Comparison of ENCODE assay signal across 25 mouse cellular contexts in the genomic region with DNA sequence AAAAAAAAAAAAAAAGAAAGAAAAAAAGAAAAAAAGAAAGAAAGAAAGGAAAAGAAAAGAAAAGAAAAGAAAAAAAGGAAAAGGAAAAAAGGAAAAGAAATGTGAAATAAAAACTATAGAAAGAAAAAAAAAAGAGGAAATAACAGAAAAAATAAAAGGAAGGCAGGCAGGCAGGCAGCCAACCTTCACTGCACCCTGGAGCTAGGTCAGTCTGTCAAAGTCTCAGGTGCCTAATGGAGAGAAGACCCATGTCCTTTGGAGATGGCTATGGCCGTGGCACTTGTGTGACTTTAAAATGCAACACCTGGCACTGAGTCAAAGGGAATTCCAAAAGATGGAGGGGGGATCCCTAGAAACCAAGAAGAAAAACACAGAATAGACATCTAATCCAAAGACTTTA. TPM values are rescaled to one million over a fixed set of nuclear protein-coding genes. Genes with fewer than 3 reads are reported as not detected.
DNase-seq lines count a peak whose midpoint lies in the region; ATAC-seq and TF ChIP-seq lines count a peak whose summit lies in the region.
"Had no signal": no experiment of that assay in that cellular context is flagged by ENCODE, and none has a peak within 500 bp of the region (broad histone marks: within the 10 kb centered on the region; RNA-seq: fewer than 3 reads in every experiment).

No protein-coding gene starts in this region.

- no peak for TF ChIP-seq CTCF in MEL (IDR thresholded peaks at IDR 0.05 in 2 of 3, conservative IDR thresholded peaks at IDR 0.05 in 1 of 3; ENCODE audit: control insufficient read depth in 1 of 3, insufficient read depth in 1 of 3, low read depth in 2 of 3, low read length in 3 of 3, poor library complexity in 1 of 3, severe bottlenecking in 1 of 3)

- peaks cover 2 to 24% of the 10 kb centered on the region in 2 experiments for H3K4me1 ChIP-seq in MEL (ENCODE audit: control insufficient read depth in 1 of 2, insufficient read depth in 2 of 2, low read length in 2 of 2)
- H3K4me1 ChIP-seq: forebrain, embryonic 12.5 days had no signal

- TF ChIP-seq RAD21 in MEL (IDR thresholded peaks at IDR 0.05; ENCODE audit: low read depth, low read length), result no peak

- no peaks in the 10 kb centered on the region for H3K27me3 ChIP-seq in MEL (ENCODE audit: control insufficient read depth in 1 of 2, insufficient read depth in 2 of 2, low read length in 2 of 2)
- H3K27me3 ChIP-seq: CH12.LX; embryonic facial prominence, embryonic 13.5 days; embryonic facial prominence, embryonic 15.5 days; forebrain, embryonic 12.5 days had no signal

- DNase-seq in cerebellum, adult 9-10 months, result no peak
- peak; percentile 49 to 61 for DNase-seq in cerebellum, postnatal 10 days
- no peak for DNase-seq in cerebellum, adult 8-10 months
- peak; percentile 45 to 67 for DNase-seq in cerebellum, postnatal 25 days
- DNase-seq in cerebellum, adult 11 months, result no peak
- peak; percentile 22 for DNase-seq in MEL (ENCODE audit: low read depth, low spot score)
- DNase-seq: adrenal gland, adult 2 months; adrenal gland, postnatal 10 days; adrenal gland, postnatal 25 days; B cell, adult 2 months; embryo, embryonic 11 days; gastrocnemius, adult 2 months had no signal

- ATAC-seq in cerebellum, adult (ENCODE audit: insufficient number of reproducible peaks, low FRiP score, low TSS enrichment), result peak; percentile 63; the same call in 1 of the 2 replicates
- ATAC-seq: CD4-positive, CD25-positive, alpha-beta regulatory T cell, adult 4 months; forebrain, embryonic 14.5 days; forebrain, embryonic 16.5 days had no signal

- no peaks in the 10 kb centered on the region for H3K9me3 ChIP-seq in MEL (replicated peaks; ENCODE audit: insufficient read depth, low read length)
- H3K9me3 ChIP-seq: embryonic facial prominence, embryonic 13.5 days; embryonic facial prominence, embryonic 15.5 days; forebrain, embryonic 10.5 days; forebrain, embryonic 12.5 days had no signal

- no peak for TF ChIP-seq POLR2A in MEL (IDR thresholded peaks at IDR 0.05; ENCODE audit: control insufficient read depth in 1 of 2, insufficient read depth in 1 of 2, low read depth in 1 of 2, low read length in 2 of 2, poor library complexity in 1 of 2)

- H3K27ac ChIP-seq in MEL (ENCODE audit: control insufficient read depth, low read depth, low read length), result no peak overlapping the region
- H3K27ac ChIP-seq: embryonic facial prominence, embryonic 13.5 days; embryonic facial prominence, embryonic 15.5 days; forebrain, embryonic 10.5 days; forebrain, embryonic 12.5 days; gastrocnemius, adult 2 months had no signal

- H3K4me3 ChIP-seq in MEL (ENCODE audit: control insufficient read depth in 1 of 2, insufficient read depth in 1 of 2, low read depth in 2 of 2, low read length in 2 of 2), result no peak overlapping the region
- H3K4me3 ChIP-seq: embryonic facial prominence, embryonic 13.5 days; embryonic facial prominence, embryonic 15.5 days; erythroblast, embryonic 14.5 days; forebrain, embryonic 10.5 days; forebrain, embryonic 12.5 days; gastrocnemius, adult 2 months had no signal

- no peaks in the 10 kb centered on the region for H3K79me2 ChIP-seq in MEL (ENCODE audit: control insufficient read depth, insufficient read depth, low read length, poor library complexity)

- peaks cover 0 to 20% of the 10 kb centered on the region in 2 experiments; a peak in 2 of 4 replicates for H3K36me3 ChIP-seq in MEL (ENCODE audit: control insufficient read depth in 1 of 2, insufficient read depth in 2 of 2, low read length in 2 of 2)
- H3K36me3 ChIP-seq: embryonic facial prominence, embryonic 13.5 days; embryonic facial prominence, embryonic 15.5 days; forebrain, embryonic 10.5 days; forebrain, embryonic 12.5 days; G1E had no signal

- no peak for TF ChIP-seq EP300 in MEL (IDR thresholded peaks at IDR 0.05; ENCODE audit: low read depth in 1 of 2, low read length in 2 of 2)

- no peak overlapping the region for H3K9ac ChIP-seq in MEL (ENCODE audit: control insufficient read depth, low read depth, low read length, poor library complexity, severe bottlenecking)
- H3K9ac ChIP-seq: embryonic facial prominence, embryonic 13.5 days; embryonic facial prominence, embryonic 15.5 days; forebrain, embryonic 12.5 days had no signal

TF ChIP-seq in MEL, 35 proteins besides CTCF, POLR2A, EP300 and RAD21:
- TF ChIP-seq USF2 (IDR thresholded peaks at IDR 0.05; ENCODE audit: borderline replicate concordance in 1 of 2, insufficient read depth in 1 of 2, low read depth in 1 of 2, low read length in 2 of 2) (no peak), TCF12 (IDR thresholded peaks at IDR 0.05; ENCODE audit: low read depth, low read length) (no peak), ZNF384 (IDR thresholded peaks at IDR 0.05; ENCODE audit: low read depth, low read length) (peak; percentile 70; the same call in 1 of the 2 replicates), SMC3 (IDR thresholded peaks at IDR 0.05; ENCODE audit: low read depth, low read length) (no peak)

RNA-seq across cellular contexts. Expression of a gene that starts 12.6 kb away (rescaled TPM):
- total RNA-seq in MEL (2012; rRNA removed), result 1.0 and 1.5 TPM in 2 replicates
- polyA plus RNA-seq in MEL (2012; ENCODE audit: insufficient read depth in 1 of 2, insufficient read length in 2 of 2, low read depth in 1 of 2, low replicate concordance in 2 of 2, missing spikeins in 1 of 2), result 1 to 10 TPM in 1 of 2 experiments, not detected in 1; 2.3 TPM
- total RNA-seq: common myeloid progenitor, adult 5-6 weeks; gastrocnemius, adult 2 months had no signal
- polyA plus RNA-seq: erythroblast, embryonic 14.5 days; forebrain, embryonic 14.5 days; forebrain, embryonic 16.5 days; frontal cortex, adult 2 months; G1E had no signal

RNA-seq across cellular contexts. Expression of a gene that starts 12.7 kb away (rescaled TPM):
- total RNA-seq in MEL (2012; rRNA removed), result 40.7 and 42.3 TPM in 2 replicates
- polyA plus RNA-seq in MEL (2012; ENCODE audit: insufficient read depth in 1 of 2, insufficient read length in 2 of 2, low read depth in 1 of 2, low replicate concordance in 2 of 2, missing spikeins in 1 of 2), result 100 to 1,000 TPM in 1 of 2 experiments, not detected in 1; 111 TPM

RNA-seq across cellular contexts. Expression of a gene that starts 33.2 kb away (rescaled TPM):
- not detected in 2 replicates for total RNA-seq in MEL (2012; rRNA removed)
- polyA plus RNA-seq in MEL (2012; ENCODE audit: insufficient read depth in 1 of 2, insufficient read length in 2 of 2, low read depth in 1 of 2, low replicate concordance in 2 of 2, missing spikeins in 1 of 2), result not detected
- total RNA-seq: adrenal gland, postnatal 25 days; CH12.LX; common myeloid progenitor, adult 5-6 weeks; gastrocnemius, adult 2 months had no signal
- polyA plus RNA-seq: CD4-positive, CD25-positive, alpha-beta regulatory T cell, adult 4 months; erythroblast, embryonic 14.5 days; G1E had no signal

Comparison
In these comparisons a context has a peak if more than half of its experiments do, and no peak if none do; other contexts are left out.
1. DNase-seq: peak in cerebellum, postnatal 10 days (2 of 2), cerebellum, postnatal 25 days (2 of 2) and MEL (single experiment); none in cerebellum, adult 9-10 months (single experiment), cerebellum, adult 8-10 months (single experiment) and cerebellum, adult 11 months (single experiment).